Comparison of ENCODE assay signal across 10 mouse cellular contexts in genomic region chr5:147070791-147071516, GRCm38 (mm10). TPM values are rescaled to one million over a fixed set of nuclear protein-coding genes. Genes with fewer than 3 reads are reported as not detected.
DNase-seq lines count a peak whose midpoint lies in the region; ATAC-seq and TF ChIP-seq lines count a peak whose summit lies in the region.
"Had no signal": no experiment of that assay in that cellular context is flagged by ENCODE, and none has a peak within 500 bp of the region (broad histone marks: within the 10 kb centered on the region; RNA-seq: fewer than 3 reads in every experiment).

No protein-coding gene starts in this region.

- 63% methylated on average over 16 of the region's 16 CpGs for WGBS in cerebellum, adult 2 months
- 68% methylated on average over 16 of the region's 16 CpGs for WGBS in stomach, postnatal 0 days

- no peak for DNase-seq in cerebellum, adult 2 months
- no peak for DNase-seq in cerebellum, adult 11-12 months
- peak; percentile 22 for DNase-seq in thymus, postnatal 4 days
- DNase-seq in thymus, postnatal 0 days (ENCODE audit: low spot score), result no peak
- peak; percentile 47 to 82 for DNase-seq in kidney, postnatal 25 days
- no peak for DNase-seq in stomach, postnatal 0 days (ENCODE audit: low spot score)
- no peak for DNase-seq in frontal cortex, postnatal 14 days (ENCODE audit: low spot score in 2 of 2)
- no peak for DNase-seq in layer of hippocampus, adult 9-11 months

- no peak for TF ChIP-seq POLR2A in cerebellum, adult 2 months (IDR thresholded peaks at IDR 0.05; ENCODE audit: borderline replicate concordance, insufficient read depth, low read length)

- no peaks in the 10 kb centered on the region for H3K9me3 ChIP-seq in stomach, postnatal 0 days (ENCODE audit: control insufficient read depth, low read length)
- H3K9me3 ChIP-seq: neural tube, embryonic 13.5 days had no signal

- no peak overlapping the region for H3K4me2 ChIP-seq in stomach, postnatal 0 days (replicated peaks; ENCODE audit: low read depth)
- H3K4me2 ChIP-seq: neural tube, embryonic 13.5 days had no signal

- H3K4me3 ChIP-seq in cerebellum, adult 2 months (replicated peaks; ENCODE audit: insufficient read depth, low read depth, low read length), result no peak overlapping the region
- H3K4me3 ChIP-seq in stomach, postnatal 0 days (ENCODE audit: low read depth, low read length), result no peak overlapping the region
- H3K4me3 ChIP-seq: neural tube, embryonic 13.5 days had no signal

- TF ChIP-seq CTCF in cerebellum, adult 2 months (IDR thresholded peaks at IDR 0.05; ENCODE audit: borderline replicate concordance, insufficient read depth, low read depth, low read length), result no peak
- TF ChIP-seq CTCF in stomach, postnatal 0 days (IDR thresholded peaks at IDR 0.05; ENCODE audit: low read depth), result no peak

- no peak overlapping the region for H3K9ac ChIP-seq in stomach, postnatal 0 days (ENCODE audit: low read length)
- H3K9ac ChIP-seq: neural tube, embryonic 13.5 days had no signal

- ATAC-seq in stomach, postnatal 0 days (ENCODE audit: low FRiP score, low TSS enrichment), result no peak; the same call in 1 of the 2 replicates

- peak overlapping the region; percentile 66 for H3K27ac ChIP-seq in cerebellum, adult 2 months (ENCODE audit: insufficient read depth, low read length)
- H3K27ac ChIP-seq in stomach, postnatal 0 days (replicated peaks), result peak overlapping the region; percentile 74
- H3K27ac ChIP-seq: kidney, postnatal 0 days; neural tube, embryonic 13.5 days had no signal

- H3K36me3 ChIP-seq in stomach, postnatal 0 days (ENCODE audit: control insufficient read depth, insufficient read depth, low read length), result no peaks in the 10 kb centered on the region
- H3K36me3 ChIP-seq: neural tube, embryonic 13.5 days had no signal

- TF ChIP-seq EP300 in stomach, postnatal 0 days (optimal IDR thresholded peaks at IDR 0.05), result no peak

- no peaks in the 10 kb centered on the region for H3K27me3 ChIP-seq in cerebellum, adult 2 months (ENCODE audit: control insufficient read depth, insufficient read depth, low read length)
- H3K27me3 ChIP-seq in stomach, postnatal 0 days (ENCODE audit: control insufficient read depth, insufficient read depth, low read length), result no peaks in the 10 kb centered on the region

- peaks cover 33% of the 10 kb centered on the region for H3K4me1 ChIP-seq in cerebellum, adult 2 months (ENCODE audit: control insufficient read depth, insufficient read depth, low read length)
- H3K4me1 ChIP-seq in stomach, postnatal 0 days (replicated peaks; ENCODE audit: control insufficient read depth, insufficient read depth), result peaks cover 10% of the 10 kb centered on the region

RNA-seq across cellular contexts. Expression of gene Lnx2, which starts 5.4 kb away (rescaled TPM):
- polyA plus RNA-seq in cerebellum, adult 2 months (2012; rRNA removed), result 15.9 and 16.8 TPM in 2 replicates
- 8.8 and 11.1 TPM in 2 replicates for polyA plus RNA-seq in thymus, postnatal 0 days (2015; fragmentation: Nextera tagmentation; extraction: Ambion mirVana)
- 9.3 and 10.8 TPM in 2 replicates for polyA plus RNA-seq in stomach, postnatal 0 days (2015; fragmentation: Nextera tagmentation; extraction: Ambion mirVana)

RNA-seq across cellular contexts. Expression of gene Polr1d, which starts 5.9 kb away (rescaled TPM):
- polyA plus RNA-seq in cerebellum, adult 2 months (2012; rRNA removed), result 85.0 and 89.2 TPM in 2 replicates
- polyA plus RNA-seq in thymus, postnatal 0 days (2015; fragmentation: Nextera tagmentation; extraction: Ambion mirVana), result 188 and 189 TPM in 2 replicates
- polyA plus RNA-seq in stomach, postnatal 0 days (2015; fragmentation: Nextera tagmentation; extraction: Ambion mirVana), result 150 TPM in 2 replicates

Comparison
In these comparisons a context has a peak if more than half of its experiments do, and no peak if none do; other contexts are left out.
1. DNase-seq: peak in thymus, postnatal 4 days (single experiment) and kidney, postnatal 25 days (2 of 2); none in cerebellum, adult 2 months (0 of 2), cerebellum, adult 11-12 months (single experiment), thymus, postnatal 0 days (single experiment), stomach, postnatal 0 days (single experiment), frontal cortex, postnatal 14 days (0 of 2) and layer of hippocampus, adult 9-11 months (single experiment).